Mouse (Mus musculus) mesoderm, embryonic 11.5 days (tissue): Measurements from ENCODE around the gene Rgs12.
A peak's percentile ranks its signal among the peaks of the same experiment; 100 is the strongest.

Experiments
- DNase-seq: peaks from one replicate; pipeline ENCODE4 v3.0.0-alpha.2; 2012; ENCODE audit warnings: low read depth, low spot score

Rgs12 gene

DNA sequence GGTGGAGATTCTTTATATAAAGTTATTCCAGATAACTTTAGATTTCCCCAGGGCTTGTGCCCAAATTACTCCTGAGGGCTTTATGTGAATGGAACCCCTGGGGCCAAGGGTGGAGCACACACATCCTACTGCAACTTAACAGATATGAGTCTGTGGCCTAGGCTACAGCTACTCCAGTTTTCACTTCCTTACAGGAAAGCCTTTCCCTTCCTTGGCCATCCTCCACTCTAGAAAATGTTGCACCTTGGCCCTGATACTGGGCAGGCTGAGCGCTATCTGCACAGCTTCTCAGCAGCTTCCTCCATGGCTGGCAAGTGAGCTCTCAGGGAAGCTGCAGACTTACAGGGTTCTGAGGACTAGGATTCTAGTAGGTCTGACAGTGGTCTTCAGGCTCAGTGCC is 80.1 kb downstream of the Rgs12 start:
- no peak for DNase-seq

- DNase-seq = no peak
Measured at GRCm38 (mm10) chr5:35029755-35030154, 80.5 kb downstream of the Rgs12 start.

DNA sequence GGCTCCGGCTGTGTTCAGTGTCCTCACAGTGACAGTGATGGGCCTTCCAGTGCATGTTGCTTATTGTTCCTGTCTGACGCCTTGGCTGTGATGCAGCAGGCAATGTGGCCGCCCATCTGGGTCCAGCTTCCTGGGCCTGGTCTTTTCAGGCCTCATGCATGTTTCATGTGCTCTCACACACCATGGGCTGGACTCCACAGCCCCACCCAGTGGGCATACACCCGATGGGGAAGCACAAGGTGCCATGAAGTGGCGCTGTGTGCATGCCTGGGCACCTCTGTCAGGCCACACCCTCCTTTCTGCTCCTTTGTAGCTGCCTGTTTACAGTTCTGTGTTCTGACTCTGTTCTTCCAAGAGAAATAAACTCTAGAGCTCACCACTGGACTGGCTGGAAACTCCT is 83.8 kb downstream of the Rgs12 start:
- DNase-seq = no peak

GRCm38 (mm10) chr5:35033619-35034018 is 84.4 kb downstream of the Rgs12 start:
- no peak for DNase-seq

- no peak for DNase-seq
Measured at GRCm38 (mm10) chr5:35035141-35035540, 85.9 kb downstream of the Rgs12 start.

- no peak for DNase-seq
Measured at GRCm38 (mm10) chr5:35035795-35036194, 86.5 kb downstream of the Rgs12 start.

DNA sequence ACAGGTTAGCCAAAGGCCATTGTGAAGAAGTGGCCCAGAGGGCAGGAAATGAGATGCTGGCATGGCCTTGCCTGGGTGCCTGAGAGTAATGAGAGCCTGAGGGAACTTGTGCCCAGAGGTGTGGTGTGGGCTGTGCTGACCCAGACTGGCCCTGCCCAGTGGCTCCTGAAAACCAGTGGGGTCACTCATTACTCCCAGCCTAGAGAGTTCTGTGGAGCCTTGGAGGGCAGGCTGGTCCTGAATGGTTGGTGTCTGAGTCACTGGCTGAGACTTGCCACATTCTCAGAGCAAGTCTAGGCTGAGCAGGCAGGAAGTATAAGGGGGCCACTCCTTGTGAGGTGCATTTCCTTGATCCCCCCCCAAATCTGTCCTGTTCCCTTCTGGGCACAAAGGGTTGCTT is 88.2 kb downstream of the Rgs12 start:
- no peak for DNase-seq

- no peak for DNase-seq
Measured at GRCm38 (mm10) chr5:35041268-35041829, 92.1 kb downstream of the Rgs12 start, which contains the start of gene Hgfac. Gene Hgfac, plus strand, starts transcription at chr5:35041509.

DNA sequence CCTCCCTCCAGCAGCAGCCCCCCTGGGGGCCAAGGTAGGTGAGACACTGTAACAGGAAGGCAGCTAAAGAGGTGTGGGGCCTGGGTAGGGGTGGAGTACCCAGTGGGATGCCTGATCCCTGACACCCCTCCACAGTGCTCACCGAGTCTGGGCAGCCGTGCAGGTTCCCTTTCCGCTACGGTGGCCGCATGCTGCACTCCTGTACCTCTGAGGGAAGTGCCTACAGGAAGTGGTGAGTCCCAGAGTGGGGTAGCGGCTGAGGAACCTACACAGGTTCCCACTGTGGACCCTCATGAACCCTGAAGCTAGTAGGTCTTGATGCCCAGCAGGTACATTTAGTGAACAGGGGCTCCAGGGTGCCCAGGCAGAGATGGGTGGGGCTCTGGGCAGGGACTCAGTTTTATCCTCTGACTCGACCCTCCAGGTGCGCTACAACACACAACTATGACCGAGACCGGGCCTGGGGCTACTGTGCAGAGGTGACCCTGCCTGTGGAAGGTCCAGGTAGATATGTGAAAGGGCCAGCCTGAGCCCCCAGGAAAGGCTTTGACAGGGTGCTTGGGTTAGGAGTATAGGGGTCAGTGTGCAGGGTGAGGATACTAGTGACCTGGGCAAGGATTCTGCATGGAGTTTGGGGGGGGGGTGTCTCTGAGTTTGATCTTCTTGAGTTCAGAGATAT is 93.3 kb downstream of the Rgs12 start:
- DNase-seq = no peak

DNA sequence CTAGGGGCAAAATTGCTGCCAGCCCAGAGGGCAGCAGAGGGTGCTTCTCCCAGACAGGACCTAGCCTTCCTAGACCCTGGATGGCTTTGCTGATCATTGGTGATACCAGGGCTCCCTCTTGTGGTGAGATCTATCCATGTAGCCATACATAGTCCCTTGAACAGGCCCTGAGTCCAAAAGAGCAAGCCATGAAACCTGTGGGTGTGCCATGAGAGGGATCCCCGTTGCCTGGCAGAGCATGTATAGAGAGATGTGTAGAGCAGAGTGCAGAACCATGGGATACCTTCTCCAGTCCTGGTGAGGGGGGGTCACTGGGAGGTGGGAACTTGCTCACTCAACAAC is 93.8 kb downstream of the Rgs12 start:
- DNase-seq = peak; percentile 85

DNA sequence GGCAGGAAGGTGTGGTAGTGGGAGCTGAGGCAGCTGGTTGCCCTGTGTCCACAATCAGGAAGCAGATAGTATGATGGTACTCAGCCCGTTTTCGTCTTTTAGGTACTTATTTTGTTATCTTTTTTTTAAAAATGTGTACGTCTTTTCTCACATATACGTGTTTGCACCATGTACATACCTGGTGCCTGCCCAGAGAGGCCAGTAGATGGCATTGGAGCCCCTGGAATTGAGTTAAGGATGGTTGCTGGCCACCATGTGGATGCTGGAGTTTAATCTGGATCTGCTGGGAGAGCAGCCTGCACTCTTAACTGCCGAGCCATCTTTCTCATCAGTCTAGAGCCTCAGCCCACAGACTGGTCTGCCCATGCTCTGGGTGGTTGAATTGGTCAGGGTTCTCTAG is 101.3 kb downstream of the Rgs12 start:
- DNase-seq = no peak

- DNase-seq = no peak
Measured at GRCm38 (mm10) chr5:35054628-35055027, 105.4 kb downstream of the Rgs12 start.

GRCm38 (mm10) chr5:35055076-35055475 is 105.8 kb downstream of the Rgs12 start:
- no peak for DNase-seq

- DNase-seq = peak; percentile 38
Measured at GRCm38 (mm10) chr5:35056604-35057432, 107.6 kb downstream of the Rgs12 start, which contains the start of gene Dok7. Gene Dok7, plus strand, starts transcription at chr5:35056766.

GRCm38 (mm10) chr5:35057582-35057981 is 108.3 kb downstream of the Rgs12 start:
- DNase-seq = no peak

DNA sequence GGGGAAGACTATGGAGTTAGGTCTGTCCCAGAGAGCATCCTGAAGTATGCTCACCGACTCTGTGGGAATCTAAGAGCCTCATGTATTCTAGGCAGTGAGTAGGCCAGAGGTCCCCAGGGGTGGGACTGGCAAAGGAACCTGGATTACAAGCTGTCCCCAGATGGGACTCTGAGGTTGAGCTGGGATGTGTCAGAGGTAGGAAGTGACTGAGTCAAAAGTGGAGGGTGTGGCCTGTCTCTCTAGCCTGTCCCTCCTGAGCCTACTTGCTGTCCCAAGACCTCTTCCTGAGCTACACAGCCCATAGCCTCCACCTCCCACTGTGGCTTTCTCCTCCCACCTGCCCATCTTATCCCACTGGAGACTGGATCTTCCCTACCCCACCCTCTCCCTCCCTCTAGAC is 109.0 kb downstream of the Rgs12 start:
- DNase-seq = no peak

DNA sequence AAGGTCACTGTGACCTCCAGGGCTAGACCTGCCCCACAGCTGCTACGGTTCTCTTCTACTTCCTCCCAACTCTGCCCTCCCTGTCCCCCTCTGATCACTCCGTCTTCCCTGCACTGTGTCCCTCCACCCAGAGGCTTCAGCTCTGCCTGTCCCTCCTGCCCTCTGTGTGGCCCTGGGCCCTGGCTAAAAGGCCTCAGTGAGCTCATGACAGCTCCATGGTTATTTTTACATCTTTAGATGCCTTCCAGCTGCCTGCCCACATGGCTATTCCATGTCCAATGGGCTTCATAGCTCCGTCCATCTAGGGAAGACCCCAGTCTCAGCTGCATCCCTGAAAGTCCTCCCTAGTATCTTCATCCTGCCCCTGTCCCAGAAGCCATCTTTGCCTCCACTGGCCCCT is 110.9 kb downstream of the Rgs12 start:
- DNase-seq = no peak

GRCm38 (mm10) chr5:35069841-35070240 is 120.6 kb downstream of the Rgs12 start:
- no peak for DNase-seq

DNA sequence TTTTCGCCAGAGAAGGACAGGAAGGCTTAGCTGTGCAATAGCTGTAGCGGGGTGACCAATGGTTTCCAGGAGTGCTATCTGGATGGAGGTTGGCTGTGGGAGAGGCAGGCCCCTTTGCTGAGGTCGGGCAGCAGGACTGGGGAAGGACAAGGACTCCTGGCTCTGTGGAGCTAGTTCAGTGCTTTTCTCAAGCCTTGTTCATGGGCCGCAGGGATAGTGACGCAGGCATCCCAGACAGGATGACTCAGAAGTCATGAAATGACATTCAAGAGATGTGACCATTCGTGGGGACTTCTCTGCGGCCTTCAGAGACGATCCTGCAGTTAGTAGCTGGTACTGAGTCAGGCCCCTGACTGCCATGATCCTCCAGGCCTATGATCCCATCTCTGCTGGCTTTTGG is 121.1 kb downstream of the Rgs12 start:
- DNase-seq = no peak

DNA sequence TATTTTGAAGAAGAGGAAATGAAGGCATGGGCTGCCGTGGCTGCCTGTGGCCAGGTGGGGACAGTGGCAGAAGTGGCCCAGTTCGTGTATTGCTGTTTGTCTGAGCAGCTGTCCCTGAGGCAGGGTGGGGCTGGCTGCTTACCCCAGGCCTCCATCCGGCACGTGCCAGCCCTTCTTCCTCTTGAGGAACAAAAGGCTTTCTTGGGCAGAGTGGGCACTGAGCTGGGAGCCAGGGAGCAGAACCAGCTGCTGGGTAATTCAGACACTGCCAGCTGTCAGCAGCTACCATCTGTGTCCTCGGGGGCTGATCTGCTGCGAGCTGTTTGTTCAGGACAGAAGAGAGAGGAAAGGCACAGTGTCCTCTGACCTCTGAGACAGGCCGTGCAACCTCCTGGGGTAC is 121.7 kb downstream of the Rgs12 start:
- no peak for DNase-seq

GRCm38 (mm10) chr5:35071855-35072254 is 122.6 kb downstream of the Rgs12 start:
- no peak for DNase-seq

DNA sequence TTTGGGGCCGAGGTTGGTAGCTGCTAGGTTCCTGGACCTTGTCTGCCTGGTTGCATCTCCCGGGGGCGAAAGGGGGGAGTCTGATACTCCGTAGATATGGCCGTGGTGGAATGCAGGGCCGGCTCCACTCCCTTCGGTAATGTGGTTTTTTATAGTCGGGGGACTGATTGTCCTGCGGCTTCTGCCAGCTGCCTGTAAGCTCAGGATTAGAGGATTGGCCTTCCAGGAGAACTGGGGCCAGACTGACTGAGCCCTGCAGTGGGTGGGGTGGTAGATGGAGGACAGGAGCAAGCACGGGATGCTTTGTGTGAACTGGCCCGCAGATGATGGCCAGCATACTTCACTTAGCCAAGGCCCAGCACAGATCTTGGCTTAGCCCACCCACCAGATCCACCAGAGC is 124.0 kb downstream of the Rgs12 start:
- no peak for DNase-seq

DNA sequence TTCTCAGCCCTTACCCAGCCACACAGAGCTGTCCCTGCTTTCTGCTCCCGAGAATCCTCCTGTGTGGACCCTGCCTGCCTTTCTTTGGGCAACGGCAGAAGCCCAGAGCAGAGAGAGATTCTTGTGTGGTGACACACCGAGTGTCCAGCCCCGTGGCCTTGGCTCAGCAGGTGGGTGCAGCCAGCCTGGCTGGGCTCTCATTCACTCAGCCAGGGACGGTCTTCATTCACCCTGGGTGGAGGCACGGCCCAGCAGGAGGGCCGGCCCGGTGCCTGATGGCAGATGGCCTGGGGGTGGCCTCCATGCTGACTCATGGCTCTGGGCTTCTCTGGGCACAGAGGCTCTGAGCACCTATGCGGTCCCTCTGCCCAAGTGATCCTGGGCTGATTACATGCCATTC is 124.7 kb downstream of the Rgs12 start:
- no peak for DNase-seq
